Mouse (Mus musculus): Measurements from ENCODE around the gene Acss1.
A peak's percentile ranks its signal among the peaks of the same experiment; 100 is the strongest.

GRCm38 (mm10) chr2:150678392-150678791 is 10.1 kb upstream of the Acss1 start:
- TF ChIP-seq CTCF (IDR thresholded peaks at IDR 0.05; ENCODE audit: low read depth, low read length) (peak; percentile 80), GATA1 (IDR thresholded peaks at IDR 0.05; ENCODE audit: borderline replicate concordance, low read length) (no peak), TAL1 (conservative IDR thresholded peaks at IDR 0.05; ENCODE audit: low read depth, low read length) (no peak), GATA2 (IDR thresholded peaks at IDR 0.05; ENCODE audit: borderline replicate concordance, low read depth, low read length) (no peak)
